7 mouse cellular contexts compared by ENCODE assay signal in the genomic region with DNA sequence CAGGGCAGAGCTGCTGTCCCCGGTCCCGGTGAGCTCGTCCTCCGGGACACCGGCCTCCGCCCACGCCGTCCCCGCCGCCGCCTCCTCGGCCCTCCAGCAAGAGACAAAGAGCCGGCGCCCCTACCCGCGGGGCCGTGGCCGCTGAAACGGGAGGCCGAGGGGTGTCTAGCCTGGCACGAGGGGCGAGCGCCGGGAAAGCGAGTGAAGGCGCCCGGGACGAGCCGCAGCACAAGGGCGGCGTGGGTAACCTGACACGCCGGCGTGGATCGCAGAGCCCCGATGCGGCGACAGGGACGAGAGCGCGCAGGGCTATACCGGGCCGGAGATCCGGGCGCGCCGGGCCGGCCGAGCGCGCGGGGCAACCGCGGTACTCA. TPM values are rescaled to one million over a fixed set of nuclear protein-coding genes. Genes with fewer than 3 reads are reported as not detected.
DNase-seq lines count a peak whose midpoint lies in the region; ATAC-seq and TF ChIP-seq lines count a peak whose summit lies in the region.

No protein-coding gene starts in this region.

- WGBS in hindbrain, embryonic 11.5 days = under 1% methylated on average over 31 of the region's 54 CpGs
- WGBS in limb, embryonic 10.5 days = 2% methylated on average over 54 of the region's 54 CpGs
- under 1% methylated on average over 52 of the region's 54 CpGs for WGBS in midbrain, embryonic 11.5 days

- DNase-seq in Patski (ENCODE audit: low read depth, low spot score) = no peak
- peak; percentile 57 for DNase-seq in cerebellum, adult 11 months
- DNase-seq in hindbrain, embryonic 11.5 days (ENCODE audit: low spot score) = peak; percentile 70
- DNase-seq in limb, embryonic 10.5 days (ENCODE audit: low spot score) = peak; percentile 79
- DNase-seq in midbrain, embryonic 11.5 days (ENCODE audit: low spot score, missing footprints) = no peak
- DNase-seq in spleen, adult 18-20 months = peak; percentile 21 to 51

- peak overlapping the region; percentile 86 for H3K4me2 ChIP-seq in hindbrain, embryonic 11.5 days (replicated peaks; ENCODE audit: low read depth, low read length)
- H3K4me2 ChIP-seq in midbrain, embryonic 11.5 days = peak overlapping the region; percentile 90

- peak overlapping the region; percentile 96 for H3K27ac ChIP-seq in hindbrain, embryonic 11.5 days (ENCODE audit: low read depth, low read length)
- peak overlapping the region; percentile 96 for H3K27ac ChIP-seq in limb, embryonic 10.5 days
- peak overlapping the region; percentile 91 for H3K27ac ChIP-seq in midbrain, embryonic 11.5 days (ENCODE audit: low read depth, low read length)

- in situ Hi-C loops in Patski (cut with MboI; ENCODE audit: low pct_unique_long_range_greater_than_20kb) = loop anchor here (5.0 kb wide), 1 partner anchor 157 kb away; no protein-coding TSS in a partner anchor

- H3K36me3 ChIP-seq in hindbrain, embryonic 11.5 days (ENCODE audit: control insufficient read depth, insufficient read depth, low read length) = no peaks in the 10 kb centered on the region
- H3K36me3 ChIP-seq in limb, embryonic 10.5 days = no peaks in the 10 kb centered on the region
- no peaks in the 10 kb centered on the region for H3K36me3 ChIP-seq in midbrain, embryonic 11.5 days (ENCODE audit: control insufficient read depth, insufficient read depth, low read length)

- peaks cover 10% of the 10 kb centered on the region; the same call in 1 of the 2 replicates for H3K4me1 ChIP-seq in hindbrain, embryonic 11.5 days (replicated peaks; ENCODE audit: control insufficient read depth, insufficient read depth, low read length)
- H3K4me1 ChIP-seq in limb, embryonic 10.5 days = peaks cover 45% of the 10 kb centered on the region
- H3K4me1 ChIP-seq in midbrain, embryonic 11.5 days (ENCODE audit: control insufficient read depth, insufficient read depth, low read length) = peaks cover 22% of the 10 kb centered on the region

- no peaks in the 10 kb centered on the region for H3K9me3 ChIP-seq in hindbrain, embryonic 11.5 days (ENCODE audit: control insufficient read depth, low read length)
- no peaks in the 10 kb centered on the region for H3K9me3 ChIP-seq in limb, embryonic 10.5 days (replicated peaks)
- no peaks in the 10 kb centered on the region for H3K9me3 ChIP-seq in midbrain, embryonic 11.5 days (ENCODE audit: control insufficient read depth, low read length)

- peak overlapping the region; percentile 97 for H3K4me3 ChIP-seq in hindbrain, embryonic 11.5 days (ENCODE audit: low read depth, low read length)
- peak overlapping the region; percentile 98 for H3K4me3 ChIP-seq in limb, embryonic 10.5 days
- H3K4me3 ChIP-seq in midbrain, embryonic 11.5 days (ENCODE audit: low read depth, low read length) = peak overlapping the region; percentile 68

- no peaks in the 10 kb centered on the region for H3K27me3 ChIP-seq in Patski
- H3K27me3 ChIP-seq in hindbrain, embryonic 11.5 days (ENCODE audit: control insufficient read depth, insufficient read depth, low read length) = no peaks in the 10 kb centered on the region
- no peaks in the 10 kb centered on the region for H3K27me3 ChIP-seq in limb, embryonic 10.5 days (ENCODE audit: low read depth, poor library complexity, severe bottlenecking)
- H3K27me3 ChIP-seq in midbrain, embryonic 11.5 days (ENCODE audit: control insufficient read depth, insufficient read depth, low read length) = peaks cover 2% of the 10 kb centered on the region; the same call in 1 of the 2 replicates

- H3K9ac ChIP-seq in hindbrain, embryonic 11.5 days (ENCODE audit: low read depth, low read length) = peak overlapping the region; percentile 97
- H3K9ac ChIP-seq in midbrain, embryonic 11.5 days (ENCODE audit: low read length) = peak overlapping the region; percentile 97

- CTCF ChIA-PET in Patski (lab: Charles Lee) = interaction anchor here (1.5 to 2.8 kb wide), 2 partner anchors 103 to 104 kb away, joined by 4 to 13 read pairs; no protein-coding TSS in a partner anchor

- ATAC-seq in Patski = peak; percentile 28
- peak; percentile 18; the same call in 1 of the 2 replicates for ATAC-seq in frontal cortex, adult (ENCODE audit: low TSS enrichment)
- ATAC-seq in hindbrain, embryonic 11.5 days (ENCODE audit: low FRiP score) = peak; percentile 13
- ATAC-seq in midbrain, embryonic 11.5 days (ENCODE audit: low FRiP score) = peak; percentile 31

- POLR2A ChIA-PET in Patski (lab: Charles Lee) = interaction anchor here (0.6 to 1.9 kb wide), 7 partner anchors 17 to 104 kb away, joined by 3 to 9 read pairs (median 3); no protein-coding TSS in a partner anchor

- TF ChIP-seq CTCF in Patski (IDR thresholded peaks at IDR 0.05) = no peak

RNA-seq across cellular contexts. Expression of gene Trio, which starts 0.7 kb away (rescaled TPM):
- polyA plus RNA-seq in Patski (2021) = 103 TPM
- polyA plus RNA-seq in hindbrain, embryonic 11.5 days (2014; fragmentation: Nextera tagmentation; extraction: Ambion mirVana) = 39.9 and 49.8 TPM in 2 replicates
- 31.4 and 38.4 TPM in 2 replicates for polyA plus RNA-seq in limb, embryonic 10.5 days (2016; fragmentation: Nextera tagmentation; extraction: Ambion mirVana)
- 32.5 and 36.2 TPM in 2 replicates for polyA plus RNA-seq in midbrain, embryonic 11.5 days (2014; fragmentation: Nextera tagmentation; extraction: Ambion mirVana)

Comparison
In these comparisons a context has a peak if more than half of its experiments do, and no peak if none do; other contexts are left out.
1. DNase-seq: peak in cerebellum, adult 11 months (single experiment), hindbrain, embryonic 11.5 days (single experiment), limb, embryonic 10.5 days (single experiment) and spleen, adult 18-20 months (2 of 2); none in Patski (single experiment) and midbrain, embryonic 11.5 days (single experiment).
2. Peak in every context shown above with its lines, with median percentiles within 50 percentile points of each other: ATAC-seq, H3K27ac ChIP-seq and H3K4me3 ChIP-seq.